Mouse (Mus musculus) neural tube, embryonic 15.5 days (tissue): ENCODE results near the gene Prr19. TPM values are rescaled to one million over a fixed set of nuclear protein-coding genes. Genes with fewer than 3 reads are reported as not detected.
"Not testable (repeated sequence)": the region's sequence is repeated elsewhere in the genome, so short reads cannot be mapped to it uniquely, and the experiment has no call there.

ENCODE experiments used
- ATAC-seq: fragments of 200-750 bp; cut with Nextera tagmentation; 2 replicates; pipeline ENCODE4 v1.8.0; 2017; ENCODE audit warnings: mild to moderate bottlenecking, moderate TSS enrichment, moderate library complexity; ENCODE audit not compliant: low FRiP score
- H3K27ac ChIP-seq: fragments of 300-500 bp; sonication (generic); replicated peaks from 2 replicates; pipeline ENCODE4 v1.5.1; 2015; ENCODE audit warnings: mild to moderate bottlenecking, inconsistent platforms
- H3K27me3 ChIP-seq: fragments of 300-500 bp; sonication (generic); replicated peaks from 2 replicates; pipeline ENCODE4 v1.6.1; 2015; ENCODE audit warnings: inconsistent platforms
- H3K36me3 ChIP-seq: fragments of 300-500 bp; sonication (generic); 2 replicates; pipeline ENCODE4 v1.6.1; 2015; ENCODE audit warnings: inconsistent platforms
- H3K4me1 ChIP-seq: fragments of 300-500 bp; sonication (generic); 2 replicates; pipeline ENCODE4 v1.6.1; 2015; ENCODE audit warnings: inconsistent platforms
- H3K4me2 ChIP-seq: fragments of 300-500 bp; sonication (generic); 2 replicates; pipeline ENCODE4 v1.6.1; 2015; ENCODE audit warnings: inconsistent platforms, mild to moderate bottlenecking, moderate library complexity
- H3K4me3 ChIP-seq: fragments of 300-500 bp; sonication (generic); replicated peaks from 2 replicates; pipeline ENCODE4 v1.5.1; 2015; ENCODE audit warnings: mild to moderate bottlenecking, inconsistent platforms
- H3K9ac ChIP-seq: fragments of 300-500 bp; sonication (generic); replicated peaks from 2 replicates; pipeline ENCODE4 v1.6.1; 2015; ENCODE audit warnings: mild to moderate bottlenecking, inconsistent platforms
- H3K9me3 ChIP-seq: fragments of 300-500 bp; sonication (generic); replicated peaks from 2 replicates; pipeline ENCODE4 v1.6.1; 2016; ENCODE audit warnings: inconsistent platforms
- WGBS: fragments of 180-500 bp; shearing (Covaris S2); methylation state at CpG from one replicate; pipeline ENCODE4 v1.1.7; 2015; ENCODE audit warnings: mixed read lengths; 5-methylcytosine and 5-hydroxymethylcytosine counted together
- polyA plus RNA-seq: library from polyadenylated mRNA; unstranded; fragments of >200 nt; fragmentation: Nextera tagmentation; extraction: Ambion mirVana; gene quantifications from 2 replicates; pipeline ENCODE4 v1.2.1, GENCODE M21; 2015

The Prr19 gene
- polyA plus RNA-seq, 1 experiment from 2014 or later: 3.5 TPM

DNA sequence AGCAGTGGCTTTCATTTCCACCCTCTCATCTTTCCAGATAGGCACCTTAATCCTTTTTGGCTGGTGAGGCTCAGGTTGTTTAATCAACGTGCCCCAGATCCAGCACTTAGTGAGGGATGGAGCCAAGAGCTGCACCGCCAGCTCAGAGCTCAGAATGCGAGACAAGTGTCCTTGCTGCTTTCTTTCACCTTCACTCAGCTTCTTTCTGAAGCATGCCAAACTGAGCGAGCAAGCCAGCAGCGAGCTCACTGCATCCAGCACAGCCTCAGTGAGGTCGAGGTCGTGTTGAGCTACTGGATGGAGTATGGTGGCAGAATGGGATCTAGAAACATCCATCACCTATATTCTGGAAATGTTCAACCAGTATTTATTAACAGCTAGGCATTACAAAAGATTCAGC is 12.1 kb downstream of the Prr19 start:
- H3K4me3 ChIP-seq: no peak overlapping the region
- H3K27me3 ChIP-seq: peaks cover 43% of the 10 kb centered on the region
- H3K4me1 ChIP-seq: peaks cover 29% of the 10 kb centered on the region
- no peaks in the 10 kb centered on the region for H3K9me3 ChIP-seq
- no peak overlapping the region for H3K9ac ChIP-seq
- H3K27ac ChIP-seq: no peak overlapping the region
- ATAC-seq: no peak
- no peak overlapping the region for H3K4me2 ChIP-seq
- 63% methylated on average over 7 of the region's 7 CpGs for WGBS
- peaks cover 21% of the 10 kb centered on the region; the same call in 1 of the 2 replicates for H3K36me3 ChIP-seq

DNA sequence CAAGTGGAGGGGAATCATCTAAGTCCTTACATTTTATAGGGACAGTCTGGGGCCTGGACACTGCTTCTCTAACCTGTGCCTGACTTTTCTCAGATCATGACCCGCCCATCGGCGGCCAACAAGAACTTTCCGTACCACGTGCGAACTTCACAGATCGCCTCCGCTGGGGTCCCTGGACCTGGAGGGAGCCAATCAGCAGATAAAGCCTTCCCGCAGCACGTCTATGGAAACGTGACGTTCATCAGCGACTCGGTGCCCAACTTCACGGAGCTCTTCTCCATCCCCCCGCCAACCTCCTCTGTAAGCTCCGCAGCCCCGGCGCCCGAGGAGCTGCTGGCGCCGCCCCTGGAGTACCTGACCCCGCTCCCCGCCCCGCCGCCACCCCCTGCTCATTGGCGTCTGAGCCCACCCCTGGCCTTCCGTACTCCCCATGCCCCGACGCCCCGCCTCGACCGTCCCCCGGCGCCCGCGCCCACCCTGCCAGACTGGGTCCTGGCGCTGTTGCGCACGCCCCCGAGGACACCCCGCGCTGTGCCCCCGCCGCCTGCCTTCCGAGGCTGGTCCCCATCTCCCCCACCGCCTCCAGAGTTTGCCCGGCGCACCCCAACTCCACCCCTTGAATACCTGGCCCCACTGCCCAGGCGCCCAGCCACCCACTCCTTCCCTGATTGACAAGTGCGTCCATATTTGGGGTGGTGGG is 13.5 kb downstream of the Prr19 start:
- 4% methylated on average over 42 of the region's 51 CpGs for WGBS
- Histone ChIP-seq H3K9me3 (no peaks in the 10 kb centered on the region), H3K9ac (peak overlapping the region; percentile 32; the same call in 1 of the 2 replicates), H3K4me2 (peak overlapping the region; percentile 64), H3K27me3 (peaks cover 39% of the 10 kb centered on the region), H3K4me3 (peak overlapping the region; percentile 32), H3K27ac (no peak overlapping the region), H3K36me3 (peaks cover 12% of the 10 kb centered on the region; the same call in 1 of the 2 replicates), H3K4me1 (peaks cover 37% of the 10 kb centered on the region)
- no peak for ATAC-seq

- Histone ChIP-seq H3K4me2 (peak overlapping the region; percentile 64), H3K4me3 (peak overlapping the region; percentile 32), H3K9me3 (no peaks in the 10 kb centered on the region), H3K4me1 (peaks cover 38% of the 10 kb centered on the region), H3K27me3 (peaks cover 39% of the 10 kb centered on the region), H3K36me3 (peaks cover 10% of the 10 kb centered on the region; the same call in 1 of the 2 replicates), H3K9ac (peak overlapping the region; percentile 32; the same call in 1 of the 2 replicates), H3K27ac (peak overlapping the region; percentile 68; the same call in 1 of the 2 replicates)
- ATAC-seq: no peak
- WGBS: 1% methylated on average over 61 of the region's 69 CpGs
Observed at GRCm38 (mm10) chr7:25315306-25316041, 14.3 kb downstream of the Prr19 start.

DNA sequence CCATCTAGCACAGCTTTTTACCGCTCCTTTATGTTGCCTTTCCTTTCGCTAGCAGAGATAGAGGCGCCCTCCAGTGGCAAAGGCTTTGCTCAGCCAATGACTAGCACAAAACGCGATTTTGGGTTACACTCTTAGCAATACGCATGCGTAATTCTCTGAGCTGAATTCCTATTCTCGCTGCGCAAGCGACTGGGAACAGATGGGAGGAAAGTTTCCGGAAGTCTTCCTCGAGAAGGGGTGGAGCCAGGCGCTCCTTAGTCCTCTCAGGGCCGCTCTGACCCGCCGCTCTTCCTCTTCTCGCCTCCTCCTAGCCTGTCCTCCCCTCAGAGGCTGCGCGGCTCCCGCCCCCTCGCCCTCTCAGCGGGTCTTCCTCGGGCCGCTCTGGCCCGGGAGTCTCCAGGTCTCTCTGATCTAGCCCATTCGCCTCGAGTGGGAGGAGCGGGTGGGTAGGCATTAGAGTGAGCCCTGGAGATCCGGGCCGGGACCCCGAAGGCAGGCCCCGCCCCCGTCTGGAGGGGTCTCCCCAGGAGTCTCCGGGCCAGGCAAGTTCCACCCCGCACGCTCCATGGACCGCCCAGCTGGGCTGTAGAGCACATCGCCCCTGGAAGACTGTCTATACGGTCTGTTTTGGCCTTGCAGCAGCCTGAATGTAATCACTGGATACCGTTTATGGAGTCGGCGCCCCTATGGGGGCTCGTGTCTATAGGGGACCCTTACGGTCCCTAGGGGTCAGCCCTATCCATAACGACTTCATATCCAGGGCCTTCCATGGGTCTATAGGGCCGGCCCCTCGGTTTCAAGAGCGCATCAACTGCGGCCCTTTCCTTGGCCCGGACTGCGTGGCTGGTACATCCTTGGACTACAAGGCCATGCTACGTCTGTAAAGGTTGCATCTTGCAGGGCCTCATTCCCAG is 15.6 kb downstream of the Prr19 start, which contains the start of gene Megf8:
Gene Megf8 (plus strand): TSS at position 633 of the 914 bp plus-strand sequence.
- peaks cover 5% of the 10 kb centered on the region; the same call in 1 of the 2 replicates for H3K36me3 ChIP-seq
- H3K27ac ChIP-seq: peak within 1 kb of the TSS; percentile 89
- H3K4me1 ChIP-seq: peaks cover 48% of the 10 kb centered on the region
- peak within 1 kb of the TSS; percentile 97 for H3K4me2 ChIP-seq
- peaks cover 29% of the 10 kb centered on the region for H3K27me3 ChIP-seq
- under 1% methylated on average over 52 of the region's 52 CpGs for WGBS
- ATAC-seq: peak; percentile 98
- peak within 1 kb of the TSS; percentile 59 for H3K4me3 ChIP-seq
- H3K9ac ChIP-seq: peak within 1 kb of the TSS; percentile 80
- H3K9me3 ChIP-seq: no peaks in the 10 kb centered on the region

- H3K4me3 ChIP-seq: peak overlapping the region; percentile 59
- 12% methylated on average over 21 of the region's 21 CpGs for WGBS
- H3K27ac ChIP-seq: peak overlapping the region; percentile 89
- peak overlapping the region; percentile 97 for H3K4me2 ChIP-seq
- H3K9ac ChIP-seq: peak overlapping the region; percentile 80
- peaks cover 22% of the 10 kb centered on the region for H3K27me3 ChIP-seq
- no peak for ATAC-seq
- peaks cover 53% of the 10 kb centered on the region for H3K4me1 ChIP-seq
- H3K9me3 ChIP-seq: no peaks in the 10 kb centered on the region
- H3K36me3 ChIP-seq: peaks cover 3% of the 10 kb centered on the region; the same call in 1 of the 2 replicates
Observed at GRCm38 (mm10) chr7:25317446-25317999, 16.3 kb downstream of the Prr19 start.

DNA sequence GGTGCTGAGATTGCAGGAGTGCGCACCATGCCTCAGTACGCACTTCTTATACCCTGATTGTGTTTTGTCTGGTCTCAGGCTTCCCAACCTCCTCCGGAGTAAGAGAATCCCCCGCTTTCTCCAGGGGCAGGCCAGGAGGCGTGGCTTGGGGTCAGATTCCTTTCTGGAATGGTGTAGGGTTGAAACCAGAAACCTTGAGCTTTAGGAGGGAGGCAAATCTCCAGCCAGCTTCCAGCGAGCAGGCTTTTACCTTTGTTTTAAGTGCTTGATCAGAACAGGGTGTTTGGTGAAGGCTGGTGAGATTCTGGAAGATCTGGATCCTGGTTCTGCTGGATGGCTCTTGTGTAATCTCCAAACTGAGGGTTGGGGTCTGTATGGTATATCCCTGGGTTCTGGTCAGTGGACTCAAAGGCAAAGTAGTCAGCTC is 20.9 kb downstream of the Prr19 start:
- H3K27me3 ChIP-seq: no peaks in the 10 kb centered on the region
- peaks cover 3% of the 10 kb centered on the region; the same call in 1 of the 2 replicates for H3K36me3 ChIP-seq
- peak overlapping the region; percentile 15; the same call in 1 of the 2 replicates for H3K4me2 ChIP-seq
- H3K9me3 ChIP-seq: no peaks in the 10 kb centered on the region
- H3K27ac ChIP-seq: no peak overlapping the region; the same call in 1 of the 2 replicates
- no peak for ATAC-seq
- no peak overlapping the region for H3K9ac ChIP-seq
- H3K4me1 ChIP-seq: peaks cover 35% of the 10 kb centered on the region
- 10% methylated on average over 6 of the region's 6 CpGs for WGBS
- no peak overlapping the region for H3K4me3 ChIP-seq

DNA sequence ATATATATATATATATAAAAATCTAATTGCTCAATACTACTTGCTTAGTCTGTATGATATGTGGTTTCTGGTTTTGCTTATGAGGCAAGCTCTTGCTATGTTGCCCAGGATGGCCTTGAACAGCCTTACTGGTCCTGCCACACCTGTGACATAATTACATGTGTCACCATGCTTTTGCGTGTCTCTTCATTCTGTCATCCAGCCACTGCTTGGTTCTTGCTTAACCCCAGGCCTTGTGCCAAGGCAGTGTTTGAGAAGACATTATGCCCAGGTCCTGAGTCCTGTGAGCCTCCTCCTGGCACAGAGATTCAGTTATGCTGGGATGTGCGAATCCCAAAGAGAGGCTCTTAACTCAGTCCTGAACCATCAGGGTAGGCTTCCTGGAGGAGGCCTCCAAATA is 22.0 kb downstream of the Prr19 start:
- WGBS: 93% methylated on average over 2 of the region's 2 CpGs
- Histone ChIP-seq H3K27ac (no peak overlapping the region), H3K4me1 (peaks cover 24% of the 10 kb centered on the region), H3K4me3 (no peak overlapping the region), H3K36me3 (peaks cover 9% of the 10 kb centered on the region), H3K9ac (no peak overlapping the region), H3K9me3 (no peaks in the 10 kb centered on the region), H3K27me3 (no peaks in the 10 kb centered on the region), H3K4me2 (no peak overlapping the region)
- ATAC-seq: no peak

- H3K27me3 ChIP-seq, H3K4me2 ChIP-seq, H3K4me3 ChIP-seq, H3K9me3 ChIP-seq, H3K27ac ChIP-seq, ATAC-seq, H3K9ac ChIP-seq: not testable (repeated sequence)
- Histone ChIP-seq H3K36me3 (peaks cover 23% of the 10 kb centered on the region), H3K4me1 (peaks cover 15% of the 10 kb centered on the region)
- 96% methylated on average over 6 of the region's 6 CpGs for WGBS
Observed at GRCm38 (mm10) chr7:25325431-25325830, 24.2 kb downstream of the Prr19 start.

DNA sequence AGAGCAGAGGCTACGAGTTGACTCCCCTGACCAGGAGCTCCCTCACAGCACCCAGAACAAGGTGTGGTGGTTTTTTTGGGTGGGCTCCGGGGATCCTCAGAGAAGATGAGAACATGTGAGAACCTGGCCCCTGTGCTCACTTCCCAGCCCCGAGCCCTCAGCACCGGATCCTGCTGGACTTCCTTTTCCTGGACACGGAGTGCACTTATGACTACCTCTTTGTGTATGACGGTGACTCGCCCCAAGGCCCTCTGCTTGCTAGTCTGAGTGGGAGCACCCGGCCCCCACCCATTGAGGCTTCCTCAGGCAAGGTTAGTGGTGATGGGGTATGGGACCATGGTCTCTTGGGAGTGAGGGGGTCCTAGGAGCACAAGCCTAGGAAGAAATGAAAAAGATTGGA is 25.0 kb downstream of the Prr19 start:
- Histone ChIP-seq H3K4me3 (no peak overlapping the region), H3K4me1 (peaks cover 10% of the 10 kb centered on the region), H3K9ac (no peak overlapping the region), H3K4me2 (no peak overlapping the region), H3K36me3 (peaks cover 31% of the 10 kb centered on the region), H3K9me3 (no peaks in the 10 kb centered on the region), H3K27me3 (no peaks in the 10 kb centered on the region), H3K27ac (no peak overlapping the region)
- no peak for ATAC-seq
- 88% methylated on average over 8 of the region's 8 CpGs for WGBS

DNA sequence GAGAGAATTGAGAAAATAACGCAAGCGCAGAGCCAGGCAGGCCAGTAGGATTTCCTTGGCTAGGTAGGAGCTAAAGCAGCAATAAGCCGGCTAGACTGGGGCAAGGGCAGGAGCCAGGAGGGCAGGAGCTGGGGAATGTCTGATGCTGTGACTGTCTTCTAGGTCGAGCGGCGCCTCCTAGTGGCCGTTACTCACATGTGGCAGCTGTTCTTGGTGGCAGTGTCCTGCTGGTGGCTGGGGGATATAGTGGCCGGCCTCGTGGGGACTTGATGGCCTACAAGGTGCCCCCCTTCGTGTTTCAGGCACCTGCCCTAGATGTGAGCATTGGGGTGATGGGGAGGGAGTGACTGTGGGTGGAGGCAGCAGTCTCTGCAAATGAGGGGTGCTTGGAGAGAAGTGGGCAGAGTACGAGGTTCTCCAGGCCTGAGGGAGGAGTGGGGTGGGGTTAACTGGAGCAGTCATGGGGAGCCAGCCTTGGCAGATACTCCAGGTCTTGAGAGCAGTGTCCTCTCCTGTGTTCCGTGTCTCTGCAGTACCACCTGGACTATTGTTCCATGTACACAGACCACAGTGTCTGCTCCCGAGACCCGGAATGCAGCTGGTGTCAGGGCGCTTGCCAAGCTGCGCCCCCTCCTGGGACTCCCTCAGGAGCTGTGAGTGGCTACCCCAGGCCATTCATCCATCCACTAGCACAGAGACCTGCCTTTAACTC is 32.5 kb downstream of the Prr19 start:
- Histone ChIP-seq H3K4me1 (no peaks in the 10 kb centered on the region), H3K4me2 (no peak overlapping the region), H3K9ac (no peak overlapping the region), H3K9me3 (no peaks in the 10 kb centered on the region), H3K4me3 (no peak overlapping the region), H3K27me3 (no peaks in the 10 kb centered on the region), H3K36me3 (peaks cover 77% of the 10 kb centered on the region), H3K27ac (no peak overlapping the region)
- WGBS: 38% methylated on average over 16 of the region's 16 CpGs
- ATAC-seq: no peak
